Mouse (Mus musculus): ENCODE data around the gene Fam120a.
A peak's percentile ranks its signal among the peaks of the same experiment; 100 is the strongest.

Fam120a gene

DNA sequence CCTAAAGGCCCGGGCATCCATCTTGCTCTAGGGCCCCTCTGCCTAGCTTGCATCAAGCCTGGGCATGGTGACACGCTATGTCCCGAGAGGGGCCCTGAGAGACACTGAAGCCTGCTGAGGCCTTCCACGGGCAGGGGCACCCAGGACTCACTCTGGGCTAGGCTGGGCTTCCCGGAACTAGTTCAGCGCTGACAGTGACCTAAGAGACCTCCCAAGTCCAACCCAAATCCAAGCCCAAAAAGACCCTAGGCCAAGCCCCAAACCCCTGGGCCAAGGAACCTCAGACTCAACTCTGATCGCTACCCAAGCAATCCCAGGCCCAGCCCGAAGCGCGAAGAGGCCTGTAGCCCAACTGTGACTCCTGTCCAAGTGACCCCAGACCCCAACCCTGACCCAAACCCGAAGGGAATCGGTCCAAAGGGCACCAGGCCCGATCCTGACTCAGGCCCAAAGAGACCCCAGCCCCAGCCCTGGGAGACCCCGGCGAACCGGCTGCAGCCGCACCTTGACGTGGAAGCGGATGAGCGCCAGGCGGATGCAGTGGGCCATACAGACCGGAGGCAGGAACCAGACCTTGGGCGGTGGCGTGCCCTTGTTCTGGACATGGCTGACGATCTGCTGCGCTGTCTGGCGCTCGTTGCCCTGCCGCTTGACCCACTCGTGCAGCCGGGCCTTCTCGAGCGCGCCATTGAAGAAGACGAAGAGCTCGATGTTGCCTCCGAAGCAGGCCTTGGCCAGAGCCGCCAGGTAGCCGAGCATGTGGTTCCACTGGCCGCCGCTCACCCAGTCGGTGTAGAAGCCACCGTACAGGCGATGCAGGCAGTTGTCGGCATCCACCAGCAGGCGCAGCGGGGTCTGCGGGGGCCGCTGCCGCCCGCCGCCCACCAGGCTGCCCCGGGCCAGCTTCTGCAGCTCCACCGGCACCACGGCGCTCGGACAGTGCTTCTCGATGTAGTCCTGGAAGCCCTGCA lies 681 bp downstream of the Fam120a start:
- DNase-seq (ENCODE audit: low read depth, low spot score), result peak; percentile 50

- peak; percentile 97 for DNase-seq (ENCODE audit: low read depth, low spot score)
These were observed 2.0 kb downstream of the Fam120a start for GRCm38 (mm10) chr13:48965559-48966525.

DNA sequence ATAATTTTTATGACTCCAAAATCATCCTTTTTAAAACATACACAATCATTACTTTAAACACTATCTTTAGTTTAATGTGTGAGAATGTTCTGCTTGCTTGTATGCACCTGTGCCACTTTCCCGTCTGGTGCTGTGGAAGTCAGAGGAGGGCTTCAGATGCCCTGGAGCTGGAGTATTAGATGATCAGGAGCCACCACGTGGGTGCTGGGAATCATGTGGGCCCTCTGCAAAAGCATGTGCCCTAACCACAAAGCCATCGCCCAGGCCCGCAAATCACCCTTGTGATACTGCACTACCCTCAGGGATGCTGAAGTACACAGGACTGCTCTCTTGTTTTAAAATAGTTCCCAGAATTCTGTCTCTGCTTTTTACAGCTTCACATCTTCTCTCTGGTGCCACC lies 3.0 kb downstream of the Fam120a start:
- no peak for DNase-seq (ENCODE audit: low read depth, low spot score)

DNA sequence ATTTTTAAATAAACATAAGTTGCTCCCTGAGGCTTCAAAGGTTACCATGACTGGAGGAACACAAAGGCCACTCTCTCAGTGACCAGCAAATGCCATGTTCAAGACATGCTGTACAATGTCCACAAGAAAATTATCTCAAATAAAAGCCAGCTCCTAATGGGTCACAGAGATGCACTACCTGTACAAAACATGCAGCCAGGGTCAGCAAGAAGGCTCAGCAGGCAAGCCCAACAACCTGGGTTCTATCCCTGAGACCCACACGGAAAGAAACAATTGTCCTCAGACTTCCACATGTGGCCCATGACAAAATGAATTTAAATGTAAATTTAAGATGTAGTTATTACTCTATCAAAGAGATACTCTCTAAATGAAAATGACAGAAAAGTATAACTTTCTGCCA lies 4.7 kb downstream of the Fam120a start:
- DNase-seq (ENCODE audit: low read depth, low spot score), result no peak

- no peak for DNase-seq (ENCODE audit: low read depth, low spot score)
These were observed 5.3 kb downstream of the Fam120a start for GRCm38 (mm10) chr13:48962519-48962918.

DNA sequence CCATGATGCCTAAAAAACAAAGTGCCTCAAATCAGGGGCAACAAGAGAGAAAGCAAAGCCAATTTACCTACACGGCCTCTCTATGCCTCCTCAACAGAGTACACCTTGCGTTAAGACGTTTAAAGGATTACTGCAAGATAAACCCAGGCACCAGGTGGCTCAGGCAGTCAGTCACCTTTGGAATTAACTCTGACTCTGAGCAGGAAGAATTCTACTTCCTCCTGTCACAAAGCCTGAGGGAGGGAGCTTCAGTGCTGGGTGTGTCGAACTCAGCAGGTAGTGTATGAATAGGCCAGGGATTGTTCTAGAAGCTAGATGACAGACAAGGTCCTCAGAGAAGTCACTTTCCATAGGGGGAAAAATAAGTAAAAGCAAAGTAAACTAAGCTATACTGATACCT lies 9.2 kb downstream of the Fam120a start:
- DNase-seq (ENCODE audit: low read depth, low spot score), result no peak

GRCm38 (mm10) chr13:48954825-48955224 lies 13.0 kb downstream of the Fam120a start:
- DNase-seq (ENCODE audit: low read depth, low spot score), result no peak

GRCm38 (mm10) chr13:48950600-48951241 lies 17.1 kb downstream of the Fam120a start:
- DNase-seq (ENCODE audit: low read depth, low spot score), result no peak

- DNase-seq (ENCODE audit: low read depth, low spot score), result no peak
These were observed 18.9 kb downstream of the Fam120a start for GRCm38 (mm10) chr13:48948951-48949350.

DNA sequence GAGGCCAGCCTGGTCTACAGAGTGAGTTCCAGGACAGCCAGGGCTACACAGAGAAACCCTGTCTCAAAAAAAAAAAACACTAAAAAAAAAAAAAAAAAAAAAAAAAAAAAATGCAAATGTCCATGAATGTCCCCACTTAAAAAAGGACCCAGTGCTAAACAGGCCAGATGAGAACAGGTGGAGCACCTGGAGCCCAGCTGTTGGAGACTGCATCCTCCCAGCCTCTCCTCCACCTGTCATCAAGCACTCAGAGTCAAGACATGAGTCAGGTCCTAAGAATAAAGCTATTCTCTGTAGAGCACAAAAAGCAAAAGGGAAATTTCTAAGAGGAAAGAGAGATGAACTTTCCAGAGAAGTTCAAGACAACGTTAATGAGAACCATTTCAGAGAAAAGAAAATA lies 23.2 kb downstream of the Fam120a start:
- DNase-seq (ENCODE audit: low read depth, low spot score), result no peak

DNA sequence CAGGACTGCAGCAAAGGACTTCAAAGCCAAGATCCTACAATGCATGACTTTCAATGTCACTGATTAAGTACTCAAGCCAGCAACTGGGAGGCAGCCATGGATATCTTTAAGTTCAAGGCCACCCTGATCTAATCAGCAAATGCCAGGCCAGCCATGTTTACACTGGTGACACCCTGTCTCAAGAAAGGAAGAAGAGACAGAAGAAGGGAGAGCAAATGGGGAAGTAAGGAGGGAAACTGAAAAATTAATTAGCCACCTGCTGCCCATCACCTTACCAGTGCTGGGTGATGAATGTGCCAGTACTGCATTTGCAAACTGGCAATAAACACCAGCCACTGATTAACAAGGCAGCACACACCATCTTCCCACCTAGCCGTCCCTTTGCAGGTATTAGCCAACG lies 25.3 kb downstream of the Fam120a start:
- no peak for DNase-seq (ENCODE audit: low read depth, low spot score)

- no peak for DNase-seq (ENCODE audit: low read depth, low spot score)
These were observed 26.0 kb downstream of the Fam120a start for GRCm38 (mm10) chr13:48941773-48942172.

GRCm38 (mm10) chr13:48934597-48934996 lies 33.2 kb downstream of the Fam120a start:
- DNase-seq (ENCODE audit: low read depth, low spot score), result peak; percentile 39

- DNase-seq (ENCODE audit: low read depth, low spot score), result no peak
These were observed 35.1 kb downstream of the Fam120a start for GRCm38 (mm10) chr13:48932692-48933091.

DNA sequence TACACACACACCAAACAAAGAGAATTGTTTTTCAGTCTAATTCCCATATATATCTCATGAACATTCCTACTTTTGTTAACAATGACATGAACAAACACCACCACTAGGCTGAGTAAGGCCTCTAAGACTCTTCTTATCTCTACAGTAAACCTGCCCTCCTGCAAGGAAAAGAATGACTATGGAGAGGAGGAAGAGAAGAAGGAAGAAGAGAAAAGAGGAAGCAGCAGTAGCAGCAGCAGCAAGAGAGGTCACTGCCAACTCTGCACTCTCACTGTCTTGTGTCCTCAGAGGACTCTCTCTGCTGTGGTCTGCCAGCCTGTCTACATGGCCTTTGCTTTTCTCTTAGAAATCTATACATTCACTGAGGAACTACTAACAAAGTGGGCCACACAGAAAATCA lies 36.1 kb downstream of the Fam120a start:
- no peak for DNase-seq (ENCODE audit: low read depth, low spot score)

DNA sequence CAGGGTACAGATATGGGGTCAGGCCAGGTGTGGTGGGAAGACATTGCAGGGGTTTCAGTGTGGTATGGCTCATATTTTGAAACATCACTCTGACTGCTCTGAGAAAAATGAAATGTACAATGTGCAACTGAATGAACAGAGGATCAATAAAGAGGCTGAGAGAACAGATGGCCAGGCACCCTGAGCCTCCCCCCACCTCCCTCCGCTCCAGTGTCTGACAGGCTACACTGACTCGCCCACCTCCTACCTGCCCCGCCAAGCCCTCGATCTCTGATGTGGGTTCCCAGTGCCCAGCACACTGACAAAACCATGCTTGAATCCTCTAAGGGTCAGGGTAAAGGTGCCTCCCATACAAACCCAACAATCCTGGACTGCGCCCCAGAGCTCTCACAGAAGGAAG lies 36.6 kb downstream of the Fam120a start:
- no peak for DNase-seq (ENCODE audit: low read depth, low spot score)

DNA sequence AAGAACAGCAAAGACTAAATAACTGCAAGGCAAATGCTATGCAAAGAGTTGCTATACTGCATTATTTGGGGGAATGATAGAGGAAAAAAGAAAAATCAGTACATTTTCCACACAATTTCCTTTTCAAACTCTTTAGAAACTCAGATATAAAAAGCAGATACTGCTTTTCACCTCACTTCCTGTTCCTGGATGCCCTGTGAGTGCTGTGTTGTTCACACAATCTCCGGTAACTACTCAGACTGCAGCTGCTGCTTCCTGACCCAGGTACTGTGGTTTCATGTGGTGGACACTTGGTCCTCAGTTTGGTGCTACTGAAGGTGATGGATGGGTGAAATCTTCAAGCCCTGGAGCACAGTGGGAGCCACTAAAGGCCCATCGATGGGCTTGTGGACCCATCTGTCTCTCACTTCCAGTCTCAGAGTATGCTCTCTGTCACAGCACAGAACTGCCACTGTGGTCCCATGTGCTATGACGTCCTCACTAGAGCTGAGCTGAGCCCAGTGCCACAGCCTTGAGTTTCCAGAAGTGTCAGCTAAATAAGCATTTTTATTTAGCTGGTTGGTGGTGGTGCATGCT lies 38.2 kb downstream of the Fam120a start:
- no peak for DNase-seq (ENCODE audit: low read depth, low spot score)

- no peak for DNase-seq (ENCODE audit: low read depth, low spot score)
These were observed 40.2 kb downstream of the Fam120a start for GRCm38 (mm10) chr13:48927609-48928008.

GRCm38 (mm10) chr13:48922712-48923111 lies 45.1 kb downstream of the Fam120a start:
- no peak for DNase-seq (ENCODE audit: low read depth, low spot score)

DNA sequence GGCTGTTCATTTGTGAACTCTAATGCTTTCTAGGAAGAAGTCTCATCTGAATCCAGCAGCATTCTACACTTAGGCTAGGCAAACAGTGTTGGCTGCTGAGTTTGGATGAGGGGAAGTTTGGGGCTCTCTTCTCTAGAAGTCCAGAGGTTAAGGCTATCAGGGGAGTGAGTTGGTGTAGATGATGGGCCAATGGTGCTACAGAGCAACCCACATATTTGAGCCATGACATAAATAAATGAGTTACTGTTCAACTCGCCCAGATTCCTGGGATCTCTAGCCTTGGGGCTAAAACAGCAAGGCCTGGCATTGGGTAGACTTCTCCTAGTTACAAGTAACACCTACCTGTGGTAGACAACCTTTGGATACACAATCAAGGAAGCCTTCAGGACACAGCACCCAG lies 46.6 kb downstream of the Fam120a start:
- no peak for DNase-seq (ENCODE audit: low read depth, low spot score)

GRCm38 (mm10) chr13:48919756-48920415 lies 47.9 kb downstream of the Fam120a start:
- DNase-seq (ENCODE audit: low read depth, low spot score), result no peak
